Mouse (Mus musculus) erythroblast, adult 5-6 weeks (primary cell): ENCODE data around the gene Ppp1r18. TPM values are rescaled to one million over a fixed set of nuclear protein-coding genes. Genes with fewer than 3 reads are reported as not detected.
A peak's percentile ranks its signal among the peaks of the same experiment; 100 is the strongest.

Experiments used
- ATAC-seq: replicated peaks from 2 replicates; pipeline ENCODE4 v1.8.0; 2016; ENCODE audit warnings: moderate number of reproducible peaks, mild to moderate bottlenecking, moderate TSS enrichment, inconsistent platforms; ENCODE audit not compliant: poor library complexity, low FRiP score, severe bottlenecking
- total RNA-seq, 2 experiments: library from RNA; stranded (forward) in 1 of 2; stranded (reverse) in 1 of 2; fragments of 150-400 nt in 1 of 2; fragments of 200-764, 138-1000 nt in 1 of 2; gene quantifications; 2 replicates each; pipeline versions ENCODE4 v1.2.3 to v1.2.4; 2015 to 2017; ENCODE audit warnings: low replicate concordance in 2 of 2

The Ppp1r18 gene
- total RNA-seq, 2 experiments from 2014 or later: 13.4 to 22.5 TPM

DNA sequence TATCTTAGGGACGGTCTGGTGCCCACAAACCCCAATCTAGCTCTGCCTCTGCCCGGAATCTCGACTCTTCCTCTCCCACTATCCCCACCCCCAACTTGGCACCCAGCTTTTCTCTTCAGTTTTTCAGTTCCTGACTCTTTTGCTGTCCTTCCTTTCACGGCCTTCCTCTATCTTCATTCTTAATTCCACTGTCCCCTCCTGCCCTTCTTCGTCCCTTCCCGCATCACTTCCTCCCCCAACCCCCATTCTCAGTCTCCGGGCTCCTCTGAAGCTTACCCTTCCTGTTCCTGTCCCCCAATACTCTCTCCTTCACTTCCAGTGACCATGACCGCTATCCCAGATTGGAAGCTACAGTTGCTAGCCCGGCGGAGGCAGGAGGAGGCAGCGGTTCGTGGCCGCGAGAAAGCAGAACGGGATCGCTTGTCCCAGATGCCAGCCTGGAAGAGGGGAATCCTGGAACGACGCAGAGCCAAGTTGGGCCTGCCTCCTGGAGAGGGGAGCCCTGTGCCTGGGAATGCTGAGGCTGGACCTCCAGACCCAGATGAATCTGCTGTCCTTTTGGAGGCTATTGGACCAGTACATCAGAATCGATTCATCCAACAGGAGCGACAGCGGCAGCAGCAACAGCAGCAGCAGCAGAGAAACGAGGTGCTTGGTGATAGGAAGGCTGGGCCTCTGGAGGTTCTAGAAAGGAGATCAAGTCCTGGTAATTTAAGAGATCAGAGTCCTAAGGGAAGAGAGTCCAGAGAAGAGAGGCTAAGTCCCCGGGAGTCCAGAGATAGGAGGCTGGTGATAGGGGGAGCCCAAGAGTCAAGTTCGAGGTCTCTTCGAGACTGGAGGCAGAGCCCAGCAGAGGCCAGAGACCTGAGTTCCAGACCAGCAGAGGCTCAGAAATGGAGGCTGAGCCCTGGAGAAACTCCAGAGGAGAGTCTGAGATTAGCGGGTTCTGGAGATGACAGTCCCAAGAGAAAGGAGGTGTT, 1.8 kb downstream of the Ppp1r18 start:
- 0 out of 2 replicates have a peak, but pooled peaks have one; percentile 36 for ATAC-seq

DNA sequence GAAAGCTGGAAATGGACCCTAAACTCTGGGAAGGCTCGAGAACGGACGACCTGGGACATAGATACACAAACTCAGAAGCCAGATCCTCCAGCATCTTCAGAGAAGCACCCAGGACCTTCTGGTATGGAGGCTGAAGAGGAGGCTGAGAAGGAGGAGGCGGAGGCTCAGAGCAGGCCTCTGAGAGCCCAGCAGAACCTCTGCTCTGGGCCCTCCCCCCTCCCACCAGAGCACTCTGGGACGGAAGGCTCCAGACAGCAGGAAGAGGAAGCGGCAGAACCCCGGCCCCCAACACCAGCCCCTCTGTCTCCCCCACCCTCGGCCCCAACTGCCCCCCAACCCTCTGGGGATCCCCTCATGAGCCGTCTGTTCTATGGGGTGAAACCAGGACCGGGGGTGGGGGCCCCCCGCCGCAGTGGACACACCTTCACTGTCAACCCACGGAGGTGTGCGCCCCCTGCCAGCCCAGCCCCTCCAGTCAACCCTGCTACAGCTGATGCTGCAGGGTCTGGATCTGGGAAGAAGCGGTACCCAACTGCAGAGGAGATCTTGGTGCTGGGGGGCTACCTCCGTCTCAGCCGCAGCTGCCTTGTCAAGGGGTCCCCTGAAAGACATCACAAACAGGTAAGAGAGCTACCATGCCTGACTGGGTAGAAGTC, 2.9 kb downstream of the Ppp1r18 start:
- ATAC-seq: no peak

GRCm38 (mm10) chr17:35868961-35869345, 3.6 kb downstream of the Ppp1r18 start:
- ATAC-seq: no peak

DNA sequence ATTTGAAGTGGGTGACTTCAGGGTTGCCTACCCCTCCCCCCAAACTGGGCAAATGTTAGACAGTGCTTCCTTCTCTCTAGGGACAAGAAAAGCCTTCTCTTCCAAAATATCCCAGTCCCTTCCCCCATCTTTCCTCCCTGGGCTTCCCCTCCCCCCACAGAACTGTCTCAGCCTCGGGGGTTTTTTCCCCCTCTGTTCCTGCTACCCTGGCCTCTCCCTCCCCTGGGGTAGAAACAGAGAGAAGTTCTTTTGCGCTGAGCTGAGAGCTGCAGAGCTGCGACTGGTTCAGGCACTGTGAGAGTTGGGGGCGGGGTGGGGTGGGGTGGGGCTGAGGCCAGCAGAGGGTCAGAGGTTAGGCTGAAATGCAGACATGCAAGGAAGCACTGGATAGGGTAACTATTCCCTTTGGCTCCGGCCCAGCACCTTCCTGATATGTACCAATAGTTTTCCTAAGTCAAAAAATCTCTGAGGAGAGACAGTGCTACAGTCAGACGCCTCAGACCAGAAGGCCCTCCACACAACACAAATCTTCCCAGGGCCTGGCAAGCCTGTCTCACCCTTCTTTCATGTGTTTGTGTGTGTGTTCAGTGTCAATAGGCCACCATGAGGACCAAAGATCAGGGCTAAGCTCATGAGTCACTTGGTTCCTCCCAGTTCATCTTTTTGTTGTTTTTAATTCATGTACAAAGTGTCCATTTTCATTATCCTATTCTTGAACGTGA, 4.1 kb downstream of the Ppp1r18 start:
- no peak for ATAC-seq

DNA sequence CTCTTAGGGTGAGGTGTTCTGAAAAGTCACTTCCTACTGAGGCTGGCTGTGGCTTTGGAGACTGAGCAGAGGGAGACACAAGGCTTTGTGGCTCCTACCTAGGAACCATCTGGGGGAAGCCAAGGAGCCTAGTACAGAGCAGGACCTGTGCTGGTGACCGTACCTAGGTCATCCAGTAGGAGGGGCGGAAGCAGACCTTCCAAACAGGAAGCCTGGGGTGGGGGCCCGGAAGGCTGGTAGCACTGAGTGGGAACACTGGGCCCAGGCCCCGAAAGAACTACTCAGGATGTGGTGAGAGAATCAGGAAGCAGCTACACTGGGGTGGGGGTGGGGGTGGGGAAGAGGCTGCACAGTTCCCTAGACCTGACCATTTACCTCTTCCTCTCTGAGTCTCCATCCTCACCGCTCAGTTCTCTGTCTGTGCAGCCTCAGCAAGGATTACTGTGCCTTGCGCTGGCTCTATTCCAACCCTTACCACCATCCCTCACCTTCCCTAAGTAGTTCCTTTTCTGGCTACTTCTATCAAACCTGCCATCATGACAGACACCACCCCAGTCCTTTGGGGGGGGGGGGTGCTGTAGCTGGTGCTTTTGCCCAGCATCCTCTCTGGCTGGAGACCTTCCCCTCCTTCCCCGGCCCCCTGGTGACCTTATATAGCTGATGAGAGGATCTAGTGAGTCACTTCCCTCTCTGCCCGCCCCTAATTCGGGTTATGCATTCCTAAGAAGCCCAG, 4.9 kb downstream of the Ppp1r18 start:
- ATAC-seq: no peak

DNA sequence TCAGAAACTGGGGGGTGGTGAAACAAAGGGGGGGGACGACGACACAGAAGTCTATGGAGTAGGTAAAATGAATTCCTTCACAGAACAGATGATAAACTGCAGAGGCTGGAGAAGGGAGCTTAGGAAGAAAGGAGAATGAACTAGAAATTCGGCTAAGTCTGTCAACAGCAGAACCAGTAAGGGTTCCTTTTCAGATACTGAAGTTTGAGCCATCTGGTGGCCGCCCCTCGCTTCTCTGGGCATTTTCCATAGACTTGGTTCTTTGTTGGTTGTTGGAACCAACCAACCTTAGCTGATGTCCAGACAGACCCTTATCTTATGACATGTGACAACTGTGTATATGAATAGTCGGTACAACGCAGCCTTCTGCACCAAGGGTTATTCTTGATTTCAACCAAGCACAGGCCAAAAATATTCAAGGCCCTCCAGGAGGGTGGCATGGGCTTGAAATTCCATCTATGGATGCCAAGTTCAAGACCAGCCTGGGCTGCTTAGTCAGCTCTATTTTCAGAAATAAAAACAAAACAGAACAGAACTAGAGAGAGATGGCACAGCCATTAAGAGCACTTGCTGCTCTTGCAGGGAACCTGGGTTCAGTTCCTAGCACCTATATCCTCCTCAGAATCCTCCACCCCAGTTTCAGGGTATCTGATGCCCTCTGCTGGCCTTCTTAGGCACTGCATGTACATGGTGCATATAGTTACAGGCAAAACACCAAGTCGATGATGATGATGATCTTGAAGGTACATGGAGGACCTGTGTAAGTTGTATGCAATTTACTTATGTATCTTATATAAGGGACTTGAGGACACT, 5.7 kb downstream of the Ppp1r18 start:
- ATAC-seq: no peak

- peak; percentile 93 for ATAC-seq
Observed at GRCm38 (mm10) chr17:35873774-35874519, 8.6 kb downstream of the Ppp1r18 start.

DNA sequence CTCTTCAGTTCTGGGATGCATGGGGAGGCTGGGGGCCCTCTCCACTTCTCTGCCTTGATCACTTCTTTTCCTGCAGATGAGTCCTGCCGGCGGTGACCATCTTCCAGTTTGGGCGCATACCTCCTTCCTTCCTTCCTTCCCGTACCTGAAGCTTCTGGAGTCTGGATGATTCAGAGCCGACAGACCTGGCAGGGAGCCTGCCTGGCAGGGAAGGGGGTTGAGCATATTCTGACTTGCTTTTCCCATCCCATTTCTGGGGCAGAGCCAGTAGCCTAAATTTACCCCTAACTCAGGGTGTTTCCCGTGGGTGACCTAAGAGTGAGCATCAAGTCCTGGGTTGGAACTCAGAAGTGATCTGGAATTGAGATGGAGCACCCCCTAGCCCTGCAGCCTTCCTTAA, 9.3 kb downstream of the Ppp1r18 start:
- no peak for ATAC-seq

DNA sequence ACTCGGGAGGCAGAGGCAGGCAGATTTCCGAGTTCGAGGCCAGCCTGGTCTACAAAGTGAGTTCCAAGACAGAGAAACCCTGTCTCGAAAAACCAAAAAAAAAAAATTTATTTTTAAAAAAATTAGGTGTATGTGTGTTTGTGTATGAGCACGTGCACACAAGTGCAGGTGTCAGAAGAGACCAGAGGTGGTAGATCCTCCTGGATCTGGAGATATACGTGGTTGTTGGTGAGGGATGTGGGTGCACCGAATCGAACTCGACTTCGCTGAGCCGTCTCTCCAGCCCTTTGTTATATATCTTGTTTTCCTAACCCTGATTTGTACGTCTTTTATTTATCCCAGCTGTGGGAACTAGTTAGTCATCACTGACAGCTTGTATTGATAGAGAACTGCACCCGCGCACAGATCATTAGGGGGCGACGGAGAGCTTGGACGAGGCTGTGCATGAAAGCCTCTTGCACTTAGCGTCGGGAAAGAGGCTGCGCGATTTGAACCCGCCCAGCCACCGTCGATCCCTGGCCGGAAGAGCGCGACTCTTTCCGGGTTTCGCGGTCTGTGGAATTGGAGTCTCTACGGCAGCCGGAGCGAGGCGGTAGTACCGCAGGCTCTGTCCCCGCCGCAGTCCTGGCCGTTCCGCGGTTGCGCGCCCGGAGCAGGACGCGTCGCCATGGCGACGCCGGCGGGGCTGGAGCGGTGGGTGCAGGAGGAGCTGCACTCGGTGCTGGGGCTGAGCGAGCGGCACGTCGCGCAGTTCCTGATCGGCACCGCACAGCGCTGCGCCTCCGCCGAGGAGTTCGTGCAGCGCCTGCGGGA, 14.1 kb downstream of the Ppp1r18 start, which contains the start of gene Dhx16:
Gene Dhx16, plus strand, starts transcription at position 575 of the 813 bp plus-strand sequence.
- peak; percentile 92 for ATAC-seq

DNA sequence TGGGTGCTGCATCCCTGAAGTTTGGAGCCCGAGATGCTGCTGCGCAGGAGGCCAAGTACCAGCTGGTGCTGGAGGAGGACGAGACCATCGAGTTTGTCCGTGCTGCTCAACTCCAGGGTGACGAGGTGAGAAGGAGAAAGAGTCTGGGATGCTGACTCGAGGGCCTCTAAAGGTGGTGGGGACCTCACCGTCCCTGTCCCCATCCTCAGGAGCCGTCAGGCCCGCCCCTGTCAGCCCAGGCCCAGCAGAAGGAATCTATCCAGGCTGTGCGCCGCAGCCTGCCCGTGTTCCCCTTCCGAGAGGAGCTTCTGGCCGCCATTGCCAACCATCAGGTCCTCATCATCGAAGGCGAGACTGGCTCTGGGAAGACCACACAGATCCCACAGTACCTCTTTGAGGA, 17.5 kb downstream of the Ppp1r18 start:
- ATAC-seq: no peak

DNA sequence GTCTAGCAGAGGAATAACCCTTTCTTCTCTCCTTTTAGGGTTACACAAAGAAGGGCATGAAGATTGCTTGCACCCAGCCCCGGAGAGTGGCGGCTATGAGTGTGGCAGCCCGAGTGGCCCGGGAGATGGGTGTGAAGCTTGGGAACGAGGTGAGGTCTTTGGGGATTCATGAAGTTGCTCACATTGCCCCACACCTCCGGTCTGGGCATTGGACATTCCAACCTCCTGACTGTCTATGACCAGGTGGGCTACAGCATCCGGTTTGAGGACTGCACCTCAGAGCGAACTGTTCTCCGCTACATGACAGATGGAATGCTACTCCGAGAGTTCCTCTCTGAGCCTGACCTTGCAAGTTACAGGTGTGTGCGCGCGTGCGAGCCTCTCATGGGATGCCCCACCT, 18.4 kb downstream of the Ppp1r18 start:
- no peak for ATAC-seq

DNA sequence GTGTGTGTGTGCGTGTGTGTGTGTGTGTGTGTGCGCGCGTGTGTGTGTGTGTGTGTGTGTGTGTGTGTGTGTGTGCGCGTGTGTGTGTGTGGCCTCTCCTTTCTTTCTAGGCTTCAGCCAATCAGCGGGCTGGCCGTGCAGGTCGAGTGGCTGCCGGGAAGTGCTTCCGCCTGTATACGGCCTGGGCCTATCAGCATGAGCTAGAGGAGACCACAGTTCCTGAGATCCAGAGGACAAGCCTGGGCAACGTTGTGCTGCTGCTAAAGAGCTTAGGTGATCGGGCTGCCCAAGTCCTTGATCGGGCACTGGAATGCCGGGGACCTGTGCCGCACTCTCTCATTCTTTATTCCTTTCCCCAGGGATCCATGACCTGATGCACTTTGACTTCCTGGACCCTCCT, 22.3 kb downstream of the Ppp1r18 start:
- no peak for ATAC-seq

DNA sequence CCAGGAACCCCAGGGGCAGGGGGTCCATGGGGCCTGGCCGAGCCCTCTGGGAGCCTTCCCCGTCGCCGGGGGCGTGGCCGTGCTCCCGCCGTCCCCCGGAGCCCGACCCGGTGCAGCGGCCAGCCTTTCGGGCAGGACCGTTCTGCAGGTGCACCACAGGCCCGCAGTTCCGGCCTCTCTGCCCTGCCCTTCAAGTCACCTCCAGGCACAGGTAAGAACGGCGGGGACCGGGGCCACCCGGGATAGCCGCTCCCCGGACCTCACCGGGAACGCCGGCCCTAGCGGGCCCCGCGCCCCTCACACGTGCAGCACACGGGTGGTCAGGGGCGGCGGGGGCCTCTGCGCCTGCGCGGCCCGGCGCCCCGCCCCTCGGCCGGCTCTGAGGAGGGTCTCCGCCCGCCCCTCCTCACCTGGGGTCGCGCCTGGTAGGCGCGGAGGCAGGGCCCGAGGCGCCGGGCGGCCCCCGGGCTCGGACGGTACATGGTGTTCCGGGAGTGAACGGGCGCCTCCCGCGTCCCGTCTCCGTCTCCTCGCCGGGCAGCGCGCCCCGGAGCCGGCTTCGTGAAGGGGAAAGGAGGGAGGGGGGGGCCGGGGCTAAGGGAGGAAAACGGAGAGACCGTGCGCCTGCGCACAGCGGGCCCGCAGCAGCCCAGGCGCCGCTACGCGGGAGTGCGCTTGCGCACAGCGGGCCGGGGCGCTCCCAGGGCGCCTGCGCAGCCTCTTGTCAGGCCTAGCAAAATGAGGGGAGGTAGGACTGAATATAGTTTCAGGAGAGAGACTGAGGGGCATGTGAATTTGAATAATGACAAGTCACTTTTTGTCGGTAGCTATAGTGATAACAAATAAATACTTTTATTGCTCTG, 31.6 kb downstream of the Ppp1r18 start, which contains the start of gene 2310061I04Rik:
Gene 2310061I04Rik, minus strand, starts transcription at position 651 of the 863 bp plus-strand sequence.
- peak; percentile 88 for ATAC-seq

DNA sequence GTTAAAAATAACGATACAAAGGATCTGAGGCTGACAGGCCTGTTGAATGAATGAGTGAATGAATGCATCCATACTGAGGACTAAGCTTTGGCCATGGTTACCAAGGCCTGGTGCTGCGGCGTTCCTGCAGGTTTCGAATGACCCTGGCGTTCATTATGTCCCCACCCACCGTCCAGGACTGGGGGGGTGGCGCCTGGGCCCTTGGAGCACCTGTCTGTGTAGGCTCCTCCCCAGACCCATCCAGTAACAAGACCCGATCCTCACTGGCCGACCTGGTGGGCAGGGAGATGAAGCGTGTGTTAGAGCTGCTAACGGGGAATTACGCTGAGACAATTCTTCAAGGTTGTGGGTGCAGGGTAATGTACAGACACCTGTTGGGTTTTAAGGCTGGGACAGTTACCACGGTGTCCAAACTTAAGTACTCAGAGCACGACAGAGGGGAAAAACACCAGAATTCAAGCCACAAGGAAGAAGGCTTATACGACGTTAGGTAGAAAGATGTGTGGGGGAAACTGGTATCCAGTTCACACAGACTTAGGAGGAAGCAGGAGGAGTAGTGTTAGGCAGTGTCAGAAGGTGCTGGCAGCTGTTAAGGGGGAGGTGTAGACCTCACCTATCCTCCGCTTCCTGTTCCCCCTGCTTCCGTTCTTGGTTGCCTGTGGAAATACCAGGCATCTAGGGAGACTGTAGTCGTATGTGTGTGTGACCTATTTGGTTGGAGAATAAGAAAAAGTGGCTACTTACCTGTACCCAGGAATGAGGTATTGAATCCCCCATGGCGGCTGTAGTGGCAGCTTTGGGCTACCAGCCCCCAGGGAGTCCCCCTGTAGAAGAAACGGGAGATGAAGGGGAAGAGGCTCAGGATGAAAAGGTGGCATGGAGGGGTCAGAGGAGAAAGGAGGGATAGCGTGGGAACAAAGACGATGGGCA, 32.5 kb downstream of the Ppp1r18 start:
- ATAC-seq: peak; percentile 56

GRCm38 (mm10) chr17:35900636-35901035, 35.2 kb downstream of the Ppp1r18 start:
- no peak for ATAC-seq
